Mouse (Mus musculus) hindbrain, postnatal 0 days (tissue): ENCODE results near the gene Bglap3. TPM values are rescaled to one million over a fixed set of nuclear protein-coding genes. Genes with fewer than 3 reads are reported as not detected.
A peak's percentile ranks its signal among the peaks of the same experiment; 100 is the strongest.

Experiments
- ATAC-seq: fragments of 200-750 bp; cut with Nextera tagmentation; 2 replicates; pipeline ENCODE4 v1.8.0; 2017; ENCODE audit warnings: mild to moderate bottlenecking, moderate TSS enrichment, moderate library complexity
- DNase-seq: peaks from one replicate; pipeline ENCODE4 v3.0.0-alpha.2; 2015; ENCODE audit warnings: low spot score
- H3K27ac ChIP-seq: fragments of 300-500 bp; sonication (generic); 2 replicates; pipeline ENCODE4 v1.5.1; 2014; ENCODE audit warnings: mild to moderate bottlenecking
- H3K27me3 ChIP-seq: fragments of 300-500 bp; sonication (generic); 2 replicates; pipeline ENCODE4 v1.6.1; 2014; ENCODE audit warnings: low read length, mixed read lengths; ENCODE audit not compliant: insufficient read depth
- H3K36me3 ChIP-seq: fragments of 300-500 bp; sonication (generic); 2 replicates; pipeline ENCODE4 v1.6.1; 2014; ENCODE audit warnings: low read length, mixed read lengths; ENCODE audit not compliant: insufficient read depth
- H3K4me1 ChIP-seq: fragments of 300-500 bp; sonication (generic); 2 replicates; pipeline ENCODE4 v1.6.1; 2014; ENCODE audit warnings: antibody characterized with exemption, low read length, mixed read lengths; ENCODE audit not compliant: insufficient read depth
- H3K4me2 ChIP-seq: fragments of 300-500 bp; sonication (generic); 2 replicates; pipeline ENCODE4 v1.6.1; 2014; ENCODE audit warnings: low read depth, mild to moderate bottlenecking, low read length, moderate library complexity, mixed read lengths
- H3K4me3 ChIP-seq: fragments of 300-500 bp; sonication (generic); 2 replicates; pipeline ENCODE4 v1.5.1; 2014; ENCODE audit warnings: low read length
- H3K9ac ChIP-seq: fragments of 300-500 bp; sonication (generic); replicated peaks from 2 replicates; pipeline ENCODE4 v1.6.1; 2014; ENCODE audit warnings: mild to moderate bottlenecking, low read length, moderate library complexity, mixed read lengths
- H3K9me3 ChIP-seq: fragments of 300-500 bp; sonication (generic); 2 replicates; pipeline ENCODE4 v1.6.1; 2016; ENCODE audit warnings: low read length, mixed read lengths
- CTCF ChIP-seq: IDR thresholded peaks from 2 replicates; pipeline ENCODE4 v1.5.1; 2016; ENCODE audit warnings: antibody characterized with exemption, control low read depth, low read depth
- WGBS: fragments of 180-500 bp; shearing (Covaris S2); extraction: QIAGEN DNeasy Blood & Tissue Kit; methylation state at CpG from one replicate; pipeline ENCODE4 v1.1.7; 2014; 5-methylcytosine and 5-hydroxymethylcytosine counted together
- polyA plus RNA-seq: library from polyadenylated mRNA; unstranded; fragments of >200 nt; fragmentation: Nextera tagmentation; extraction: Ambion mirVana; gene quantifications from 2 replicates; pipeline ENCODE4 v1.2.1, GENCODE M21; 2015
- total RNA-seq: library from RNA; depleted of rRNA; stranded (reverse); fragments of >200 nt; gene quantifications from 2 replicates; pipeline ENCODE4 v1.2.3, GENCODE M21; 2014

Gene Bglap3
- total and polyA plus RNA-seq, 2 experiments from 2014 or later, result 0.15 TPM; not detected in 1

DNA sequence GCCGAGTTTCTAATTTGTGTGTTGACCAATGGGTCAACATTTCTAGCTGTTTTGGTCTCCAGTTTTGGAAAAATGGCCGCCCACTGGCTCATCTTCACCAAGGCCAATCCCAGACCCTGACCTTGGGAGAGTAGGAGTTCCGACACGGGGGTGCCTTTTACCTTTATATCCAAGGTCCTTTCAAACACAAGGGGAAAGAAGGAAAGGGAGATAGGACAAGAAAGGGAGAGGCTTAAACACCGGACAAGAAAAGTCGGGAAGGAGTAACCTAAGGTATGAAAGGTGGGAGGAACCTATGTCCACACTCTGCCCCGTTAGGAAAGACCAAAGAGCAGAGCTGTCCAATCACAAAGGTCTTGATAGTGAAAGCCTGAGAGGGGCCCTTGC is 38.1 kb upstream of the Bglap3 start:
- Histone ChIP-seq H3K4me2 (peak overlapping the region; percentile 74), H3K9ac (peak overlapping the region; percentile 71; the same call in 1 of the 2 replicates), H3K9me3 (no peaks in the 10 kb centered on the region), H3K4me1 (no peaks in the 10 kb centered on the region), H3K27ac (peak overlapping the region; percentile 85), H3K4me3 (peak overlapping the region; percentile 53), H3K36me3 (peaks cover 25% of the 10 kb centered on the region), H3K27me3 (no peaks in the 10 kb centered on the region)
- TF ChIP-seq CTCF, result no peak
- no peak for DNase-seq
- 36% methylated on average over 7 of the region's 7 CpGs for WGBS
- ATAC-seq, result no peak

DNA sequence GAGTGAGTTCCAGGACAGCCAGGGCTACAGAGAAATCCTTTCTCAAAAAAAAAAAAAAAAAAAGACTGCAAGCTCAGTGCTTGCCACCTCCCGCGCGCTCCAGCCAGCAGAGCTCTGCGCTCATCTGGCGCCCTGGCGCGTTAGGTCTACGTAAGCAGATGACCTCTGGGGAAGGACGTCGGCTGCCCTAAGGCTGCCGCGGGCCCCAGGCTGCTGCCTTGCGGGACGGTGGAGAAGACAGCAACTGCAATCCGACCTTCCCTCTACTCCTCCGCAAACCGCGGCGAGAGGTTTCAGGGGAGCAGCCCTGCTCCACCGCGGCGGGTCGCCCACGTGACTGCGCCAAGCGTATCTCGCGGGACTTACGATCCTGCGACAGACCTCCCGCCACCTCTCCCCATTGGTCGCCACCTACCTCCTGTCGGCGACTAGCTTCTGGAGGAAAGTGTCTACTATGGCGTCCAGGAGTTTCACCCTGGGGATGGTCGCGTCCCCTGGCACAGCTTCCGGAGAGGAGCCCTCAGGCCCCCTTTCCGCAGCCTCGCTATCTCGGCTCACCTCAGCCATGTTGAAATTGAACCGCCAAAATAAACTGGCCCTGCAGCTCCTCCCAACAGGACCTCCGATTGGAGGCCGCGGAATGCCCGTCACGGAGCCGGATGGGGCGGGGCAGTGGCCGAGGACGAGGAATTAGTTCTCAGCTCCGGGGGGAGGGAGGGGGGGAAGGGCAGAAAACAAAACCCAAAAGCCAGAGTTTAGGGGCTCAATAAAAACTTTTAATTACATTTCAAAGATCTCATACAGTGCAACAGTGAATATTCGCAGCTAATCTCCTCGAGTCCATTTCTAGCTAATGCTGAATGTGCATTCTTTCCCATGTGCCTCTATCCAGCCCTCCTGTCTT is 37.5 kb upstream of the Bglap3 start, which contains the start of gene Pmf1:
TSS of gene Pmf1 (minus strand) at position 591 of the 904 bp plus-strand sequence.
- peak within 1 kb of the TSS; percentile 53 for H3K4me3 ChIP-seq
- H3K36me3 ChIP-seq, result peaks cover 19% of the 10 kb centered on the region
- H3K9me3 ChIP-seq, result no peaks in the 10 kb centered on the region
- WGBS, result under 1% methylated on average over 54 of the region's 54 CpGs
- H3K9ac ChIP-seq, result peak within 1 kb of the TSS; percentile 71
- no peak for TF ChIP-seq CTCF
- peak within 1 kb of the TSS; percentile 85 for H3K27ac ChIP-seq
- DNase-seq (peak; percentile 93), ATAC-seq (peak; percentile 94)
- no peaks in the 10 kb centered on the region for H3K4me1 ChIP-seq
- H3K27me3 ChIP-seq, result no peaks in the 10 kb centered on the region
- H3K4me2 ChIP-seq, result peak within 1 kb of the TSS; percentile 74

DNA sequence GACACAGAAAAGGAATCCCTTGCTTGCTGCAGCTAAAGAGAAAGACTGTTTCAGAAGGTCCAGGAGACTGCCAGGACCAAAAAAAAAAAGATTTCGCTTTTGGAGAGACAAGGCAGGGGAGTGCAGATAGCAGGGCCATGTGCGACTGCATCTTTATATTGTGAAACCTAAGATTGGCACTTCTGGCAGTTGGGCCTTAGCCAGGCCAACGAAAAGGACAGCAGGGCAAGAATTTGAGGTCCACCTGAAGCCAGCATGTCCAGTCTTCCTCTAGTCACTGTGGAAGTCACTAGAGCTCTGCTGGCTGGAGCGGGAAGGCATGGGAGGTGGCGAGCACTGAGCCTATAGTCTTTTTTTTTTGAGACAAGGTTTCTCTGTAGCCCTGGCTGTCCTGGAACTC is 36.4 kb upstream of the Bglap3 start:
- Histone ChIP-seq H3K27ac (no peak overlapping the region), H3K4me2 (peak overlapping the region; percentile 74), H3K4me3 (peak overlapping the region; percentile 53), H3K9me3 (no peaks in the 10 kb centered on the region), H3K36me3 (peaks cover 16% of the 10 kb centered on the region), H3K27me3 (no peaks in the 10 kb centered on the region), H3K4me1 (no peaks in the 10 kb centered on the region), H3K9ac (0 out of 2 replicates have a peak overlapping the region, but pooled peaks have one; percentile 71)
- no peak for TF ChIP-seq CTCF
- DNase-seq, result no peak
- no peak for ATAC-seq
- 59% methylated on average over 5 of the region's 5 CpGs for WGBS

DNA sequence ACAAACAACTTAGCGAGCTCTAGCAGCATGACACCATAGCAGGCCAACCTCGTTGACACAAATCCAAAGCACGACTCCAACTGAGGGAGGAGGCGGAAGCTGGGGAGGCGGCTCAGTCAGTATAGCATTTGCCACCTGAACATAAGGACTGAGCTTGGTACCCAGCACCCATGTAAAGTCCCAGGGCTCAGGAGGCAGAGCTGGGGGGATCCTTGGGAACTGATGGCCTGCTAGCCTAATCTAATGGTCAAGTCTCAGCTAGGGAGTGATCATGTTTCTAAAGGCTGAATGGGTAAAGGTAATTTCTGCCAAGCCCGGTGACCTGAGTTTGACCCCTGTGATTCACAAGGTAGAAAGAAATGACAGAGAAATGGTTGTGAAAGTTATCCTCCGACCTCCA is 35.0 kb upstream of the Bglap3 start:
- DNase-seq (no peak), ATAC-seq (no peak)
- H3K36me3 ChIP-seq, result peaks cover 14% of the 10 kb centered on the region
- no peak for TF ChIP-seq CTCF
- 58% methylated on average over 7 of the region's 7 CpGs for WGBS
- no peak overlapping the region for H3K27ac ChIP-seq
- no peak overlapping the region for H3K9ac ChIP-seq
- H3K4me3 ChIP-seq, result no peak overlapping the region
- H3K27me3 ChIP-seq, result no peaks in the 10 kb centered on the region
- H3K9me3 ChIP-seq, result no peaks in the 10 kb centered on the region
- no peaks in the 10 kb centered on the region for H3K4me1 ChIP-seq
- no peak overlapping the region for H3K4me2 ChIP-seq

DNA sequence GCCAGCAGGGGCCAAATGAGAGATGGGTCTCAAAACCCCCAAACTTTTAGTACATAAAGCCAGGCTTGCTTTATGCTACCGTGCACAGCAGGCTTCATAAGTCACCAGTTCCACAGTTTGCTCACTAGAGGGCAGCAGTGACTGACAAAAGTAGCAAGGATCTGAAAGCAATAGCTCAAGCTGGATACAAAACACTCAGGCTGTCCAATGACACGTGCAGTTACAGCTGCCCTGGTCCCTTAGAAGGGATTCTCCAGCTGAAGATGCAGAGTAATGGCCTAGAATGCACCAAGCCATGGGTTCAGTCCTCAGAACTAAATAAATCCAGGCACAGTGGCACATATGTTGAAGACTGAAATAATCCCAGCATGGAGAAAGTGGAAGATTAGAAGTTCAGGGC is 34.5 kb upstream of the Bglap3 start:
- Histone ChIP-seq H3K9ac (no peak overlapping the region), H3K9me3 (no peaks in the 10 kb centered on the region), H3K36me3 (peaks cover 9% of the 10 kb centered on the region), H3K27me3 (no peaks in the 10 kb centered on the region), H3K27ac (no peak overlapping the region), H3K4me3 (no peak overlapping the region), H3K4me2 (no peak overlapping the region), H3K4me1 (no peaks in the 10 kb centered on the region)
- WGBS, result 2% methylated on average over 2 of the region's 2 CpGs
- DNase-seq, result peak; percentile 94
- peak; percentile 93 for TF ChIP-seq CTCF
- ATAC-seq, result peak; percentile 44

DNA sequence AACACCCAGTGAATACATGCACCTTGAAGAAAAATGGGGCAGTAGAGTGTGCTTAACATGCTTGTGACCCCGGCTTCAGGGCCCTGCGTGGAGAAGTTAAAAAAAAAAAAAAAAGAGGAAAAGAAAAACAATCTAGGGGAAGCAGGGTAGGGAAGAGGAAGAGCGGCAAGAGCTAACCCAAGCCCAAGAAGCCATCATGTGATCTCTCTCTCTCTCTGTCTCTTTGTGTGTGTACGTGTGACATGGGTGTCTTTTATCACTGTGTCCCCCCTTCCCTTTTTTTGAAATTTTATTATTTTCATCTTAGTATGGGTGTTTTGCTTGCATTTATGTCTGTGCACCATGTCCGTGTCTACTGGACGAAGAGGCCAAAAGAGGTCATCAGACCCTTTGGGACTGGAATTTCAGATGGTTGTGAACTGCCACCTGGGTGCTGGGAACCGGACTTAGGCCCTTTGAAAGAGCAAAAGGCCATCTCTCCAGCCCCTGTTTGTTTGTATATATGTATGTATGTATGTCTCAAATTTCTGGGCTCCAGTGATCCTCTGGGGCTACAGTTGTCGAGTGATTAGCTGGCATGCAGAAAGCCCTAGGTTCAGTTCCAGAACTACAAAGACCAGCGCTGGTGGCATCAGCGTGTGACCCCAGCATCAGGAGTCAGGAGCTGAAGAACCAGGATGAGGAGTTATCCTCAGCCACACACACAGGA is 31.1 kb upstream of the Bglap3 start:
- no peaks in the 10 kb centered on the region for H3K27me3 ChIP-seq
- no peak for TF ChIP-seq CTCF
- no peak overlapping the region for H3K27ac ChIP-seq
- H3K4me3 ChIP-seq, result no peak overlapping the region
- H3K9ac ChIP-seq, result no peak overlapping the region
- no peaks in the 10 kb centered on the region for H3K36me3 ChIP-seq
- 90% methylated on average over 10 of the region's 10 CpGs for WGBS
- H3K9me3 ChIP-seq, result no peaks in the 10 kb centered on the region
- H3K4me2 ChIP-seq, result no peak overlapping the region
- DNase-seq, result no peak
- no peaks in the 10 kb centered on the region for H3K4me1 ChIP-seq
- no peak for ATAC-seq
